Mouse (Mus musculus) T-helper 1 cell (primary cell): Measurements from ENCODE around the gene Chrdl2.

Source experiments
- in situ Hi-C: fragments of 300-600 bp; cut with MboI, MseI; formaldehyde crosslinking; loops from one replicate; pipeline ENCODE4 v1.15.1; 2025; ENCODE audit warnings: high pct_unique_total_duplicates

Chrdl2 gene

DNA sequence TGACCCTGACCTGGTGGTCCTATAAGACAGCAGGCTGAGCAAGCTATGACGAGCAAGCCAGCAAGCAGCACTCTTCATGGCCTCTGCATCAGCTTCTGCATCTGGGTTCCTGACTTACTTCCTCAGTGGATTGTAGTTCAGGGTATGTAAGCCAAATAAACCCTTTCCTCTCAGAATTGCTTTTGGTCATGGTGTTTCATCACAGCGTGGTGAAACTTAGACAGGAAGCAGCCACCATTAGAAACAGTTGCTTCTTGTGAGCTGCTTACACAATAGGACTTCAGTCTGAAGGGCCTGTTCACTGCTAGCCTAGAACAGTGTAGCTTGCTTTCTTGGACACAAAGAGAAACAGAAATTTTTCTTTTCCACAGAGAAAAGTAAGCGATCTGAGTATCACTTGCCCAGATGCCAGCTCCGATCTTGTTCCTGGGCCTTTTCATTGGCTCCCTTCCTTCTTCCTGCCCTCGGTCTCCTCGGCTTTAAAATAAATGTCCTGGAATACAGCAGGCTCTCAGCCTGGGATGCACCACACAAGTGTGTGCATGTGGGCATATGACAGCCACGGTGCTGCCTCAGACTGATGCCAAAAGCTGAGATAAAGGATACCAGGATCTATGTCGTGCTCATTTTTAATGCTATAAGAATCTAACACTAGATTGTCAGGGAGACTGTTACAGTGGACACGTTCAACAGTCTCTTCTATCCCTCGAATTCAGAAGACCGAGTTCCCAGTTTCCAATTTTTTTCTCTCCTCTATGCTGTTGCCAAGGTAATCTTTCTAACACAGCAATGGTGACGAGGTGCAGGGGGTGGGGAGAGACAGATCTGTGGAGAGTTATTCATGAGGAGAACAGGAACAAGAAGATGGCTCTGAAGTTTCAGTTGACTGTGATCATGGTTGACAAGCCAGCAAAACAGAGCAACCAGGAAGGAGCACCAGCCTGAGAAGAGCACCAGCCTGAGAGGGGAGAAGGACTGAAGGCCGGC, 23.4 kb upstream of the Chrdl2 start:
- in situ Hi-C loops: no loop called here

DNA sequence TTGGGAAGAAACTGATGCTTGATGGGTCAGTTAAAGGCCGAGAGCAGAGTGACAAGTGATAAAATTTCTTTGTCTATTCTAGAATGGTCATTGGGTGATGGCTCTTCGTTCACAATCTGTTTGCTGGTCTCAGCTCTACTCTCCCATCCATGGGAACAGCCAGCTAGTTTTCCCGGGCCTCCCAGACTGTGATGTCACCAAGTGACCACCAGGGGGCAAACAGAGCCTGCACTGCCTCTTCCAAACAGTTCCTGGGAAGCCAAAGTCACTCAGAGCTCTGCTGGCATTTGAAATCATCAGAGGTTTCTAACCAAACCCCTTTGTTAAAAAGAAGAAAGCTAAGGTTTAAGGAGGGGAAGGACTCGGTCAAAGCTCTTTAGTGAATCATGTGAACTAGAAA, 17.2 kb upstream of the Chrdl2 start:
- in situ Hi-C loops: no loop called here

GRCm38 (mm10) chr7:99989844-99990760, 15.9 kb upstream of the Chrdl2 start:
- in situ Hi-C loops: no loop called here

GRCm38 (mm10) chr7:99990990-99991707, 14.8 kb upstream of the Chrdl2 start:
- in situ Hi-C loops: no loop called here

GRCm38 (mm10) chr7:99993159-99993558, 12.8 kb upstream of the Chrdl2 start:
- in situ Hi-C loops: no loop called here

GRCm38 (mm10) chr7:99995186-99995585, 10.8 kb upstream of the Chrdl2 start:
- in situ Hi-C loops: no loop called here

DNA sequence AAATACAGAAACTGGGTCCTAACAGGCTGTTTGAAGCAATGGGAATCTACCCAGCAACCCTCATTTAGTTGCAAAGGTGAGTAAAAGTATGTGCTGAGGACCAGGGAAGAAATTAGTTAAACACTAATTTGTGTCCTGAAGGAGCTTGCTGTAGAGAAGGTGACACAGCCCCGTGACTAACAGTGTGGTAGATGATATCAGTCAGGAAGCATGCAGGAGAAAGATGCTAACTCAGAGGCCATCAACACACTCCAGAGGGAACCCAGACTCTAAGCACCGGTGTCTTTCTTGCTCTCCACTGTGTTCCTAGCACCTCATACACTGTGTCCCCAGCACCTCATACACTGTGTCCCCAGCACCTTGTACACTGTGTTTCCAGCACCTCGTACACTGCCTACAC, 7.3 kb upstream of the Chrdl2 start:
- in situ Hi-C loops: no loop called here

GRCm38 (mm10) chr7:100003781-100004180, 2.2 kb upstream of the Chrdl2 start:
- in situ Hi-C loops: no loop called here

GRCm38 (mm10) chr7:100006411-100006810, 439 bp downstream of the Chrdl2 start:
- in situ Hi-C loops: no loop called here

DNA sequence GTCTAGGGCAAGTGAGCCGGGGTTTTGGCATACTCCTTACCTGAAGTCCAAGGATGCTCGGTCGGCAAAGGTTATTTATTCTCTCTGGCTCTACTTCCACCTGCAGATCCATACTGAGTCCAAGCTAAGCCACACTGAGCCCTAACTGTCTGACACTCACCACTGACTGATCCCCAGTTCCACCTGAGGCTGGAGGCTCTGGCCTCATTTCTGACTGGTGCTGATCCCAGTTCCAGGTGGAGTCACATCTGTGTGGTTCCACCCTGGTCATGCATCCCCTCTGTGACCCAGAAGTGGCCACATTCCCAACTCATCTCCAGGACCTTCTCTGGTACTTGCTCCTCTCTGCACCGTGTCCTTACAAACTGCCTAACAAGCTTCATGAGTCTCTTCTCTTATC, 2.8 kb downstream of the Chrdl2 start:
- in situ Hi-C loops: no loop called here

DNA sequence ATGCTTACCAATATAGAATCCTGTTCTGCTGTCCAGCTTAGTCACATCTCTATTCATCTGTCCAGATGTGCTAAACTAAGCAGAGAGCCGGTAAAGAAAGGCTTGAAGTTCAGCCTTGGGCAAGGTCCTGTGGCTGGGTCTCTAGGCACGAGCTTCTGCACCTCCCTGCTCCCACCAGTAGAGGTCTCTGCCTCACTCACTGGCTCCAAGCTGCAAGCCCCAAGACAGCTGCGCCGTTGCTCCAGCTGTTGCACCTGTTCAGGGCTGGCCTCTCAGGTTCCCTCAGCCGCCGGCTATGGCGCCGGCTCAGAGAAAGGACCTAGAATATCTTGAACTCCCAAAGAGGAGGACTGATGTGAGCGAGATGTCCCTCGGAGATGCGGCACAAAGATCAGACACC, 3.7 kb downstream of the Chrdl2 start:
- in situ Hi-C loops: no loop called here

- in situ Hi-C loops: no loop called here
Measured at GRCm38 (mm10) chr7:100010711-100011110, 4.7 kb downstream of the Chrdl2 start.

DNA sequence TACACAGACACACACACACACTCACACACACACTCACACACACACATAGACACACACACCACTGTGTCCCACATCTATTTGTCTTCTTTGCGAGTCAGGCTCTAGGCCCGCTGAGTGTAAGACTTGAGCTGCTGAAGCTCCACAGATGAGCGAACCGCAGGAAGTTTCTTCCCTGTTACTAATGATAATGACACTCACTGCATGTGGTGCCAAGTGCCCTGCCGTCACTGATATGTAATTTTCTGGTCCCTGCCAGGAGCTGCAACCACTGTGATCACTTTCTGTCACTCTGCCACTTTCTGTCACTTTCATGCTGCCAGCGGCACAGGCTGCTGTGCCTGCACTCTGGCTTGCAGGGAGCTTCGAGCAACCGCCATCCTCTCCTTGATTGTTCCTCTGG, 6.1 kb downstream of the Chrdl2 start:
- in situ Hi-C loops: no loop called here

- in situ Hi-C loops: no loop called here
Measured at GRCm38 (mm10) chr7:100012515-100012914, 6.5 kb downstream of the Chrdl2 start.

GRCm38 (mm10) chr7:100014123-100014600, 8.2 kb downstream of the Chrdl2 start:
- in situ Hi-C loops: no loop called here

GRCm38 (mm10) chr7:100017056-100017455, 11.1 kb downstream of the Chrdl2 start:
- in situ Hi-C loops: no loop called here

- in situ Hi-C loops: no loop called here
Measured at GRCm38 (mm10) chr7:100027353-100027752, 21.4 kb downstream of the Chrdl2 start.

DNA sequence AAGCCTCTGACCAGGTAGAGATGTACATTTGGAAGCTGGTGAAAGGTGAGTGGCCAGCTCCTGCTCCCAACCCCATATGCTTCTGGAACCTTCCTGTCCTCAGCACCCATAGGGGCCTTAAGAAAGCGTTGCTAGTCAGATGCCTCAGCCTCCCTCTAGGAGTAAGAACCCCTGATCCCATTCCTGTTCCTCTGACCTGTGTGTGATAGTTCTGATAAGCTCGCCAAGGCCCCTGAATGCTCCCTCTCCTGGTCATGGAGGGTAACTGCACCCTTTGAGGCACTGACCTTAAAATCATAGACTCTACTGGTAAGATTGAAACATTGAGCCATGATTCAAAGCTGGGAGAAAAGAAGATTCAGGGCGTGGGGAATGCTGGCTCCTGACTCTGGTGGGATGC, 23.3 kb downstream of the Chrdl2 start:
- in situ Hi-C loops: no loop called here

DNA sequence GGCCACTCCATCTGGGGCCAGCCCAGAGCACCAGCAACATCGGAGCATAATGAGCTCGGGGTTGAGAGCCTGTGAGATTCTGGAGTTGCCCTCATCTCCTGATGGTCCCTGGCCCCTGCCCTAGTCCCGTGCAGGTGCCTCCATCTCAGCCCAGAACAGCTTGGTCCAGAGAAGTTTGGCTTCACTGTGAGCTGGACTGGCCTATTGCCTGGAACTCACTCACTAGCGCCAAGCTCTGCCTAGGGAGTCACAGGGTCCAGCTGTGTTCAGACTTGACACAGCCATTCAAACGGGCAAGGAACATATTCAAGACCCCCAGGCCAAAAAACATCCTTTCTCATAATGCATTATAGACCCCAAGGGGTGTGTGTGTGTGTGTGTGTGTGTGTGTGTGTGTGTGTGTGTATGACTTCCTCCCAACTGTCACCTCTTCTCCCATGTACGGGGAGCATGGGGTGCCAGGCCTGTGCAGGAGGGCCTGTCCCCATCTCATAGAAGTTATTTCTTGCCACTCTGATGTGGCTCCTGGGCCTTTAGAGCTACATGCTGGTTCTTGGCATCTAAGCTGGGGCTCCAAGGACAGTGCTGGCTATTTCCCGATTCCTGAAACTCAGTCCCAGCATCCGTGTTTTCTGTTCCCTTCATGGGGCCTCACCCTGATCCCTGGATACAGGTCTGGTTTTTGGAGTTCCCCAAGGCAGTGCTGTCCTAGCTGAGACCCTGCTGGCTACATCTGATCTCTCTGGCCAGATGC, 25.2 kb downstream of the Chrdl2 start:
- in situ Hi-C loops: no loop called here

GRCm38 (mm10) chr7:100033672-100034071, 27.7 kb downstream of the Chrdl2 start:
- in situ Hi-C loops: no loop called here
